Mouse (Mus musculus) stomach, postnatal 0 days (tissue): ENCODE measurements around the gene Spaca5. TPM values are rescaled to one million over a fixed set of nuclear protein-coding genes. Genes with fewer than 3 reads are reported as not detected.

Source experiments
- ATAC-seq: fragments of 200-750 bp; cut with Nextera tagmentation; 2 replicates; pipeline ENCODE4 v1.8.0; 2017; ENCODE audit not compliant: low FRiP score, low TSS enrichment
- DNase-seq: peaks from one replicate; pipeline ENCODE4 v3.0.0-alpha.2; 2016; ENCODE audit warnings: low spot score
- H3K27ac ChIP-seq: fragments of 300-500 bp; sonication (generic); replicated peaks from 2 replicates; pipeline ENCODE4 v1.5.1; 2014; ENCODE audit warnings: mild to moderate bottlenecking, control low read depth
- H3K27me3 ChIP-seq: fragments of 300-500 bp; sonication (generic); 2 replicates; pipeline ENCODE4 v1.6.1; 2014; ENCODE audit warnings: low read length; ENCODE audit not compliant: control insufficient read depth, insufficient read depth
- H3K36me3 ChIP-seq: fragments of 300-500 bp; sonication (generic); 2 replicates; pipeline ENCODE4 v1.6.1; 2014; ENCODE audit warnings: low read length, mixed read lengths; ENCODE audit not compliant: control insufficient read depth, insufficient read depth
- H3K4me1 ChIP-seq: fragments of 300-500 bp; sonication (generic); replicated peaks from 2 replicates; pipeline ENCODE4 v1.6.1; 2014; ENCODE audit warnings: antibody characterized with exemption; ENCODE audit not compliant: control insufficient read depth, insufficient read depth
- H3K4me2 ChIP-seq: fragments of 300-500 bp; sonication (generic); replicated peaks from 2 replicates; pipeline ENCODE4 v1.6.1; 2014; ENCODE audit warnings: low read depth, mild to moderate bottlenecking, control low read depth, moderate library complexity
- H3K4me3 ChIP-seq: fragments of 300-500 bp; sonication (generic); 2 replicates; pipeline ENCODE4 v1.5.1; 2014; ENCODE audit warnings: low read depth, low read length, control low read depth
- H3K9ac ChIP-seq: fragments of 300-500 bp; sonication (generic); 2 replicates; pipeline ENCODE4 v1.6.1; 2014; ENCODE audit warnings: mild to moderate bottlenecking, low read length, control low read depth, mixed read lengths
- H3K9me3 ChIP-seq: fragments of 300-500 bp; sonication (generic); 2 replicates; pipeline ENCODE4 v1.6.1; 2016; ENCODE audit warnings: low read length; ENCODE audit not compliant: control insufficient read depth
- CTCF ChIP-seq: IDR thresholded peaks from 2 replicates; pipeline ENCODE4 v1.5.1; 2016; ENCODE audit warnings: antibody characterized with exemption, low read depth, mild to moderate bottlenecking, moderate library complexity
- EP300 ChIP-seq: optimal IDR thresholded peaks from 2 replicates; pipeline ENCODE3; 2016; ENCODE audit warnings: antibody characterized with exemption
- WGBS: fragments of 180-500 bp; shearing (Covaris S2); extraction: QIAGEN DNeasy Blood & Tissue Kit; methylation state at CpG from one replicate; pipeline ENCODE4 v1.1.7; 2014; 5-methylcytosine and 5-hydroxymethylcytosine counted together
- polyA plus RNA-seq: library from polyadenylated mRNA; unstranded; fragments of >200 nt; fragmentation: Nextera tagmentation; extraction: Ambion mirVana; gene quantifications from 2 replicates; pipeline ENCODE4 v1.2.1, GENCODE M21; 2015

Spaca5 gene
- polyA plus RNA-seq = not detected in 2 replicates

DNA sequence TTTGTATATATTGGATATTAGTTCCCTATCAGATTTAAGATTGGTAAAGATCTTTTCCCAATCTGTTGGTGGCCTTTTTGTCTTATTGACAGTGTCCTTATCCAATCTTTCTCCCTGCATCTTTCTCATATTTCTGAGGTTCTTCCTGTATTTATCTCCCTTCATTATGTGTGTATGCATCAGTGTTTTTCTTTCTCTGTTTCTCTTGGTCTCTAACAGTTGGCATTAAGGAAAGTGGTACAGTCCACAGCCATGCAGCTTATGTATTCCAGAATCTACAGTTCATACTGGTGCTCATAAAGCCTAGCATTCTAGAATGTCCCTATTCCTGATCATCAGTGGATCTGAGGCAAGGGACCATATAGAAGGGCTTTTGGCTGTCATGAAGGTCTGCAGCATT, at the start of gene Spaca5:
Gene Spaca5, plus strand, starts transcription at position 301 of the 400 bp plus-strand sequence.
- TF ChIP-seq CTCF (no peak), EP300 (no peak)
- no peak for ATAC-seq
- H3K36me3 ChIP-seq = no peaks in the 10 kb centered on the region

DNA sequence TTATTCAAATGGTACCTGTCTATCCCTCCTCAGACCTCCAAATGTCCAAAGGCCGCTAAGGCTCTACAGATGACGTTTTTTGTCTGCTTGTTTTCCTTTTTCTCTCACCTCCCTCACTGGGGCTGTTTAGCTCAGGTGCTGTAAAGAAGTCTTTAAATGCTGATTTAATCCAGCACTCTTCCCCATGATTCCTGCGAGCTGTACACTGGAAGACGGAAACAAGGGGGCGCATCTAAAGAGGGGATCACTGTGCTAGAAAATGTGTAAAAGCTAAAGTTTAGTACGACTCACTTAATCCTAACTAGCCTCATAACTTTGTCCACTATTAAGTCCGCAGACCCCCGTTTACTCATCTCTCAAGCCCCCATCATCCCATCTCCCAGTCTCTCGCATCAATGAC, 6.7 kb upstream of the Spaca5 start:
- H3K9ac ChIP-seq = peak overlapping the region; percentile 56
- DNase-seq = peak; percentile 12
- H3K27me3 ChIP-seq = no peaks in the 10 kb centered on the region
- ATAC-seq = peak; percentile 8; the same call in 1 of the 2 replicates
- peak overlapping the region; percentile 45 for H3K4me2 ChIP-seq
- no peak overlapping the region for H3K27ac ChIP-seq
- TF ChIP-seq CTCF (no peak; the same call in 1 of the 2 replicates), EP300 (no peak)
- WGBS = 24% methylated on average over 9 of the region's 9 CpGs
- no peaks in the 10 kb centered on the region for H3K36me3 ChIP-seq
- H3K4me1 ChIP-seq = no peaks in the 10 kb centered on the region
- peak overlapping the region; percentile 51 for H3K4me3 ChIP-seq
- no peaks in the 10 kb centered on the region for H3K9me3 ChIP-seq

More for the DNA sequence above, at the start of gene Spaca5:
- Histone ChIP-seq H3K4me2 (no peak within 1 kb of the TSS), H3K4me3 (no peak within 1 kb of the TSS), H3K9me3 (no peaks in the 10 kb centered on the region), H3K4me1 (no peaks in the 10 kb centered on the region), H3K9ac (no peak within 1 kb of the TSS), H3K27ac (no peak within 1 kb of the TSS), H3K27me3 (no peaks in the 10 kb centered on the region)
- DNase-seq = no peak

DNA sequence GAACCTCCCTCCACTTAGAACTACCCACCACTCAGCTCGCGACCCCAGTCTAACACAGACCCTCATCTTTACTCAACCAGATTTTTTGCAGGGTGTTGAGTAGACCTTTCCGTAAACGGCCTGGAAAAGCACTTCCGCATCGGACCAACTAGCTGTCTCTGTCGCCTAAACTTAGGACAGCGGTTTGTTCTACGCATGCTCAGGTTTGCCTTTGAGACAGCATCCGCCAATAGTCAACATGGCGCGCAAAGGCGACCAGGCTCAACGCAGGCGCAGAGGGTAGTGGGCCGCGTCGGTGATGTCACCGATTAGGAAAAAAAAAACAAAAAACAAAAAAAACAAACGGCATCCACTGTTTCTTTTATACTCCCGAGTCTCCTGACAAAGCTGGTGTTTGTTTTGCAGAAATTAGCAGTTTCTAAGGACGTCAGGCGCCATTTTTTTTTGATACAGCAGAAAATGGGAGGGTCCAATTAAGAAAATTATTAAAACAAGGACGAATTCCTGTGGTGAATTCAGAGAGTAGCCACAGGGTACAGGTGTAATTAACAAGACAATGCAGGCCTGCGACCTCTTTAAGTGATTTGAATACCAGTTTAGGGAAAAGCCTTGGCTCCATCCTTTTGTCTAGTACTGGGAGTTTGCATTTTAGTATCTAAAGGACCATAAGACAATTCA, 6.2 kb upstream of the Spaca5 start, which contains the start of gene Zfp182:
Gene Zfp182, minus strand, starts transcription at position 451 of the 678 bp plus-strand sequence.
- Histone ChIP-seq H3K27ac (no peak within 1 kb of the TSS), H3K36me3 (no peaks in the 10 kb centered on the region), H3K4me2 (peak within 1 kb of the TSS; percentile 45), H3K4me1 (no peaks in the 10 kb centered on the region), H3K4me3 (peak within 1 kb of the TSS; percentile 51), H3K27me3 (no peaks in the 10 kb centered on the region), H3K9me3 (no peaks in the 10 kb centered on the region), H3K9ac (peak within 1 kb of the TSS; percentile 56)
- TF ChIP-seq EP300 (no peak), CTCF (no peak)
- DNase-seq (peak; percentile 75), ATAC-seq (peak; percentile 94)
- WGBS = 17% methylated on average over 25 of the region's 25 CpGs

DNA sequence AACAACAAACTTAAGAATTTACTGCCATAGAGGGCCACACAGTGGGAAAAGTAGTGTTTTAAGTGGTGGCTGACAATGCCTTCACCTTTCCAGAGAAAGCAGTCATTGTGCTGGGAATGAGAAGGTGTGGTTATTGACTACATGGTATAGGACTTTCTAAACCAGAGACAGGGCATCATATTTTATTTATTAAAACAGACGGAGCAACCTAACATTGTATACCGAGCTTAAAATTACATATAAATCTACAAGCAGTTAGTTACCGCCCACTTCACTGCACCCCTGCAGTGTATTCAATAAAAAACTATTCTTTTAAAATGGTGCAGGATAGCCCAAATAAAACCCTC, 5.7 kb upstream of the Spaca5 start:
- WGBS = 68% methylated on average over 3 of the region's 3 CpGs
- Histone ChIP-seq H3K4me2 (peak overlapping the region; percentile 36; the same call in 1 of the 2 replicates), H3K36me3 (no peaks in the 10 kb centered on the region), H3K9ac (no peak overlapping the region), H3K9me3 (no peaks in the 10 kb centered on the region), H3K4me3 (peak overlapping the region; percentile 51), H3K27ac (no peak overlapping the region), H3K27me3 (no peaks in the 10 kb centered on the region), H3K4me1 (no peaks in the 10 kb centered on the region)
- TF ChIP-seq CTCF (no peak), EP300 (no peak)
- ATAC-seq = no peak
- no peak for DNase-seq

DNA sequence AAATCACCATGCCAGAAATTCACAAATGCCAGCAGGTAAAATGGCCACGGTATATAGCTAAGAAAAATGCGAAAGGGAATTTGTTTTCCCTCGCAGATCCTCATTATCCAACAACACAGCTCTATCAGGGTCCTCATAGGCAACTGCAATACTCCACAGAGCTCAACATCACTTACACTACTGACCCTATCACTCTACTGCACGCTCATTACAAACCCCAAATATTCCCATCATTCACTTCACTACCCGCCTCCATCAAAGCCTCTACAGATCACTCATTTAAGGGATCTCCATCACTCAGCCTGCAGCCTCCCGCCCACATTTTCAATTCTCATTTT, 20.4 kb downstream of the Spaca5 start:
- DNase-seq (no peak), ATAC-seq (no peak)
- Histone ChIP-seq H3K36me3 (no peaks in the 10 kb centered on the region), H3K4me3 (peak overlapping the region; percentile 42), H3K9ac (peak overlapping the region; percentile 35; the same call in 1 of the 2 replicates), H3K9me3 (no peaks in the 10 kb centered on the region), H3K27ac (no peak overlapping the region), H3K4me2 (peak overlapping the region; percentile 50), H3K4me1 (no peaks in the 10 kb centered on the region), H3K27me3 (no peaks in the 10 kb centered on the region)
- no peak for TF ChIP-seq EP300
- no peak for TF ChIP-seq CTCF
- 30% methylated on average over 6 of the region's 6 CpGs for WGBS
